Mouse (Mus musculus): ENCODE measurements around the gene Mrpl42. TPM values are rescaled to one million over a fixed set of nuclear protein-coding genes. Genes with fewer than 3 reads are reported as not detected.
"Not testable (repeated sequence)": the region's sequence is repeated elsewhere in the genome, so short reads cannot be mapped to it uniquely, and the experiment has no call there.

Mrpl42 gene
- 100 to 1,000 TPM; 115 to 120 TPM for total RNA-seq (2021)
- long read RNA-seq, experiment 1, transcript Mrpl42-203 (6 exons, 661 nt) = major isoform, 133 of 171 reads
- long read RNA-seq, experiment 1, partial matches to known transcripts = 23 of 171 reads
- long read RNA-seq, experiment 1, other reads (novel, unspliced or antisense) = 12 of 171 reads
- long read RNA-seq, experiment 2, transcript Mrpl42-203 (6 exons, 661 nt) = major isoform, 44 of 59 reads
- long read RNA-seq, experiment 2, partial matches to known transcripts = 3 of 59 reads
- long read RNA-seq, experiment 2, other reads (novel, unspliced or antisense) = 9 of 59 reads

DNA sequence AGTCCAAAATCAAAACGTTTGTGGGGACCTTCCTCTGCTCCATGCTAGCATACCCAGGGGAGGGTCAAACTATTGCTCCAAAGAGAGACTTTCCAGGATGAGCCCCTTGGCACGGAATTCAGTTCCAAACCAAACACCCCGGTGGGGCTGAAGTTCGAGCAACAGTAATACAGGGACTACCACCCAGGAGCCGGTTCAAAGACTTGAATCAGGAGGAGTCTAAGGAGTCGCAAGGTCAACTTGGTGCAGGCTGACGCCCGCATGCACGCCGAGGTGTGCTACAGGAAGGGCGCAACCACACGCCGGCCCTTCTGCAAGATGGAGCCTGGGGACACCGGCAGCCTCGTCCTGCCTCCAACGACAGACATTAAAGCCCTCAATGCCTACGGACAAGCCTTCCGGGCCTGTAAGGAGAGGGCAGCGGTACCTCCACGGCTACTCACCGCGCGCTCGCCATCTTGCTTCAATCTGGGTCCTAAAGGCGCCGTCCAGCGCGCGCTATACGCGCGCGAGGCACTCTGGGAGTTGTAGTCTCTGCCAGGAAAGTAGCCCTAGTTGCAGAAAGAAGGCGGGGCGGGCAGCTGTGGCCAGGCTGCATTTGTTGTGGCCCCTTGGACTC, at the start of gene Mrpl42:
TSS of gene Mrpl42 (minus strand) at position 478 of the 619 bp plus-strand sequence.
- peak; percentile 90 to 92 for DNase-seq

DNA sequence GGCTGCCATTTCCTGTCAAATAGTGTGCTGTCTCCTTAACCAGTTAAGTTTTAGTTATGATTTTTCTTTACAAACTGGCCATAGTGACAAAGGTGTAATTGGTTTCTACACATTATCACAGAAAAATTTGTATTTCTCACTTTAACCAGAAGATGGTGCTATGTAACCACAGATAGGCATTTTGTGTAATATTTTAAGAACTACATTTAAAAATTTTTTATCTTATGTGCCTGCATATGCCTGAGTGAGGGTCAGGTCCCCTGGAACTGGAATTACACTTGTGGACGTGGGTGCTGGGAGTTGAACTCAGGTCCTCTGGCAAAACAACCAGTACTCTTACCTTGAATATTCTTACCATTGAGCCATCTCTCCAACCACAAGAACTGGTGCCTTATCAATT, 48.8 kb upstream of the Mrpl42 start:
- DNase-seq = no peak

DNA sequence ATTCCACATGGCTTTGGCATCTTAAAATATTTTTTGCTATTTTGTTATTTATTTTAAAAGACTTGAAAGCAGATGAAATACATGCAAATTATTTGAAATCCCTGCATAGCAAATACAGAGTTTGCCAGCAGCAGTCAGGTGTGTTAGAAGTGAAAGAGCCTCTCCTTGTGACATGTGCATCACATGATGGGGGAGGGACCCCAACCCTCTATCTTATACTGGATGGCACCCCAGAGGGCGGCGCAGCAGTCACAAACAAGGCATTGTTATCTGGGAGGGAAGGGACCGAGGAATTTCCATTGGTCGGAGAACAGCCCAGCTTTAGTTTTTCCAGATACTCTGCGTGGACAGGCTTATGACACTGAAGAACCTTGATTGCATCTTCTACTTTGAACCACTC, 47.3 kb upstream of the Mrpl42 start:
- DNase-seq = not testable (repeated sequence)

DNA sequence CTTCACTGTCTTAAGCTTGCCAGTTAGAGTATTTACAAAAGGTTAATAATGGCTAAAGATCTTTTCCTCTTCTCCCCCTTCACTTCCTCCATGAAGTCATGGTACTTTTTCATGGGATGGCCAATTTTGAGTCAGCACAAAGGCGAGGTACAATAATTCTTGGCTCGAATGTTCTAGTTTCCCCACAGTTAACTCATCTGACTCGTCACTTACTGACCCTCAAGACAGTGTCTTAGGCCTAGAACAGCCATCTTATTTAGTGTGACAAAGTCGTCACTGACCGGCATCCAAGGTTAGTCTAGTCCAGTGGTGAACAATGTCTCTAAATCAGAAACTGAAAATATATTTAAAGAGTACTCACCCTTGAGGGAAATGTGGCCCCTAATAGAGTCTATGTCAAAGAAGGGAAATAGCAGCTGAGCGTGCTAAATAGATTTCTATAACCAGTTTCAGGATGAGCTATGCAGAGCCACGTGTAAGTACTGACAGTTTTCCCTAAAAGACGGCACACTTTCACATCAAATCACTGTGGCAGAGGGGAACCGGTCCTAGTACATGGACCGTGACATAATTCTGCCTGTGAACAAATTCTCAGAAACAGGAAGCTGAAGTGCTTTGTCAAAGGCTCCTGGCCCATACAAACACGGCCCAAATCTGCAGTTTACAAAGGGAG, 46.5 kb upstream of the Mrpl42 start:
- no peak for DNase-seq

DNA sequence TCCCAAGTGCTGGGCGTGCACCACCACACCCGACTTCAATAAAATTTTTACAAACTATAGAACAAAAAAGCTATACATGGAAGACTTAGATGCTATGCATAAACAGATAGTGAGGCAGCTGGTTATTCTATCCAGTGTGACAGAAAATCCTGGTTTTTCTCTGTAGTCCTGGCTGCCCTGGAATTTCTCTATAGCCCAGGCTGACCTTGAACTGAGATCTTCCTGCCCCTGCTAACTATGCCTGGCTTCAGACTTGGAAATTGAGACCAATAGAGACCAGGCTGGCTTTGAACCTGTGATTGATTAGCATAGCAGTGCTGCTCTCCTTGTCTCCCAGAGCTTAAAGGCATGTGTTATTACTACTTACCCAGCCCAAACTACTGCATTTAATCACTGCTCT, 44.4 kb upstream of the Mrpl42 start:
- DNase-seq = no peak

DNA sequence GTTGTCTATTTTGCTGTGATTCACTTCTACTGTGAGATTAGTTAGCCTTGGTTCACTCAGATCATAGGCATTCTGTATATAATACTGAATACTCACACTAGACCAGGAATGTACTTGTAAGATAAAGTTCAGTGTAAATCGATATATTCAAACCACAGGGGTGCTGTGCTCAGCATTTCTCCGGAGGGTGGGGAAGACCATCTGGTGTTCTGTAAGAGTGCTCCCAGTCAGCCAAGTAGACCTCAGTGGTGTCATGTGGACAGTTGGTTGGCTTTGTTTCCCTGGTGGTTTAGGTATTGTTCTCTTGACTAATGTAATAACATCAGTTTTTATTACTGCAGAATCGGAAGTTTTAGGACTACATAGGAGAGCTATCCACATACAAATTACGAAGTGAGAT, 43.3 kb upstream of the Mrpl42 start:
- no peak for DNase-seq

DNA sequence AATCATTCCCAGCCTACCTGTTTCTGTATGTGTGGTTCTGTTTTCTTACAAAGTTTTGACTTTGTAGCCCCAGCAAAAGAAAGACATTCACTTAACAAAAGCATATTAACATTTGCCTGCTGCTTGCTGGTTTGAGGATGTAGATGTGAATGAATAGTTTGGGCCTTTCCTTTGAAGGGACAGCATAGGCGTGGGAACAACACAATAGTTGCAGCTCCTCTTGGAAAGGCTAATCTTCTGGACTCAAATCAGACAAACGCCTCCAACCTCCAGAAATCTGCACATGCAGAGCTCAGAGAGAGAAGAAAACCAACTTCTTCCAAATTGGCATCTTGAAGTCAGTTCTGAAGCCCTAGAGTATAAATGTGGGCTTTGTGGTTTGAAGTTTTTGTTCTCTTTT, 42.9 kb upstream of the Mrpl42 start:
- DNase-seq = no peak

DNA sequence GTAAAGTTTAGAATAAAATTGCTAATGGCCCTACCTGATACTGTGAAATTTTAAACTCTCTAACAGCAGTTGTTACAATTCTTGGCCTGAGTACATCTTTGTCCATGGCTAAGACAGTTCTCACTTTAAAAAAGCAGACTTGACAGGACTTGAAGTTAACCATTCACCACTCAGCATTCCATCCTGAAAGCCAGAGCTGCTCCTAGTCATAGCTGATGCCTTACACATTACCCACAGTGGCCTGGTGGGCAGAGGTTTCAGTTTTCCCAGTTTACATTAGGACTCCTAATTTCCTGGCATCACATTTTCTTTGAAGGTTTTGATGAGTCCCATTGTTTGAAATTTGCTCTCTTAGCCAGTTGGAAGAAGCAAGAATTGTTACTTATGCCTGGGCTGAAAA, 42.3 kb upstream of the Mrpl42 start:
- no peak for DNase-seq

DNA sequence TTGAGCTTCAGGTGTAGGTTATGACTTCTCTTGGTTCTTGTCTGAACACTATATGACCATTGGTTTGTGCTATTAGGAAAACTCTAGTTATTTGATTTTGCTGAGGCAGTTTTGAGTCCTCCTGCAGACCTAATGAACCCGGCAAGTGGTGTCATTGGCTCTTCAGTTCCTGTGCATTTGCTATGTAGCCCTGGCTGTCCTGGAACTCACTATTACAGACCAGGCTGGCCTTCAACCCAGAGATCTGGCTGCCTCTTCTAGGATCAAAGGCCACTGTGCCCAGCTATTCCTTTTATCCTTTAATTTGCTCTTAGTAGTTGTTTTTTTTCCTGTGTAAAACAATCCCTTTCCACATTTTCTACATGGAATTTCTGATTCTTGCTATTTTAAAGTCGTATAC, 41.6 kb upstream of the Mrpl42 start:
- DNase-seq = no peak

DNA sequence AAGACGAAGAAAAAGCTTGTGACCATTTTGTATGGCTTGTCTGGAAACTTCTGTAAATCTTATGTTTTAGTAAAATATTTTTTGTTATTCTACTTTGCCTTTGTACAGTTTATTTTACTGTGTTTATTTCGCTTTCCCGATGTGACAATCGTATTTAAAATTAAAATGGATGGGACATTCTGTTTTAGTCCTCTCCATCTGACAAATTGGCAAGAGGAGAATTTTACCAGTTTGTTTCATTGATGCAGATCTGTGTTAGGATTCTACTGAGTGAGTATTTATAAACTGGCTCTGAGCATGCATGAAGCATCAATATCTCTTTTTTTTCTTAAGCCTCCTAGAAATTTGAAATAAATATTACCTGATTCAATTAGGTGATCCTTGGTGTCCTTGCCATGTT, 41.2 kb upstream of the Mrpl42 start:
- DNase-seq = no peak

DNA sequence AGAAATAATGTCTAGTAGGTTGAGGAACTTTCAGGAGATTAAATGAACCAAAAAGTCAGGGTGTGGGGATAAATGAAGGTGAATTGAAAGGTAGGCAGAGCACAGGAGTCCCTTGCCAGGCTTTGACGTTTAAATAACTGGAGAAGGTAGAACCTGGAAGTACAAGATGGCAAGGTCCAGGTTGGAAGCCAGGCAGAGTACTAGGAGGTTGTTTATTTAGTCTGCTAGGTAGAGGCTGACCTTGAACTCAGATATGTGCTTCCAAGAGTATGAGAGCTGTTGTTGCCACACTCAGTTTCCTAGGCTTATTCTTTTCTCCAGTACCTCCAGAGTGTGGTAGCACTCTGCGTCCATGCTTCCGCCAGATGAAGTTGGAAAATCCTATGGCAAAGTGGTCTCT, 38.1 kb upstream of the Mrpl42 start:
- no peak for DNase-seq

DNA sequence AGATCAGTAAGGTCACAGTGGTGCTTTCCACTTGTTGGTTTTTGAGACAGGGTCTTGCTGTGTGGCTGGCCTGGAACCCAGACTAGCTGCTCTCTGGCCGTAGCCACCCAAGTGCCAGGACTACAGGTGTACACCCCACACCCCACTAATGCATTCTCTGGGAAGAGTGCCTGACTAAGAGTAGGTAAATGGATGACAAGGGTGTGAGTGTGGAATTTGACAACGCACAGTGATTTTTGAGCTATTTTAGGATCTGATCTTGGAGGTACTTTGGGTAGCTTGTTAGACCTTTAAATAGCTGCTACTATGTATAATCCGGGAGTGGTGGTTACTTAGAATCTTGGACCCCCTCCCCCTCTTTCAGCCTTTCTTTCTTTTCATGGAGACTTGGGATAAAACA, 37.5 kb upstream of the Mrpl42 start:
- no peak for DNase-seq

DNA sequence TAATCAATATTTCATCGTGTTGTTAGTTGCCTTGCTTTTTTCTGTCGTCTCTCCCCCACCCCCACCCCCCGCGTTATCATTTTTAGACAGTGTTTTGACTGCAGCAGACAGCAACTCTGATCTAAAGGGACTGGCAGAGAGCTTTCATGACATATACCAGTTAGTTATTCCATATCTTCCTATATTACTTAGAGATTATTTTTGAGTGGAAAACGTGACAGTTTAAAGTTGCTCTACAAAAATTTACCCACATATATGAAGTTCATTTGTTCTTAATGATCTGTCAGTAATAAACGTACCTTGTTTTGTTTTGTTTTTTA, 34.4 kb upstream of the Mrpl42 start:
- DNase-seq = no peak

DNA sequence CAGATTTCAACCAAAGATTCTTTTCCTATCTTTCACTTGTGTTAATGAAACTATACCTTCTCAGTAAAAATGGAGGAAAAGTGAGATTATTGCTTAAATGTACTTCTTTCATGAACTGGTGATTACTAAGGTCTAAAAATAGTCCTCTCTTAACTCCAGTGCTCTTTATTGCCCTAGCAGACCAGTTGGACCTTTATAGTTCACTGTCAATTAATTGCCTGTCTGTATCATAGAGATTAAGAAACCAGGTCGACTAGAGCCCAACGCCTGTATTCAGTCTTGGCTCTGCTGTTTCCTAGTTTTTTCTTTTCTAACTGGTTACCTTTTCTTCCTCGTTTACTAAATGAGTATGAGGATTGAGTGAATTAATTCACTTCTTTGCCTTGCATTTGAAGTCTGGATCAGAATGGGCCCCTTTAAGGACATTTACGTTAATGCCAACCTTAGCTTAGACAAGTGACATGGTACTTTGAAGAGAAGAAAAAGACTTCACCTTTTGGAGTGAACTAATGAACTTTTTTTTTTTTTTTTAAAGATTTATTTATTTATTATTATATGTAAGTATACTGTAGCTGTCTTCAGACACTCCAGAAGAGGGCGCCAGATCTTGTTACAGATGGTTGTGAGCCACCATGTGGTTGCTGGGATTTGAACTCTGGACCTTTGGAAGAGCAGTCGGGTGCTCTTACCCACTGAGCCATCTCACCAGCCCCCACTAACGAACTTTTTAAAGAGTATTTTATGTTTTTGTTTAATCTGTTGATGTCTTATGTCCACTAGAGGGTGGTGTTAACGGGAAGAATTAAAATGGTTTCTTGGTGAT, 33.9 kb upstream of the Mrpl42 start:
- DNase-seq = no peak

DNA sequence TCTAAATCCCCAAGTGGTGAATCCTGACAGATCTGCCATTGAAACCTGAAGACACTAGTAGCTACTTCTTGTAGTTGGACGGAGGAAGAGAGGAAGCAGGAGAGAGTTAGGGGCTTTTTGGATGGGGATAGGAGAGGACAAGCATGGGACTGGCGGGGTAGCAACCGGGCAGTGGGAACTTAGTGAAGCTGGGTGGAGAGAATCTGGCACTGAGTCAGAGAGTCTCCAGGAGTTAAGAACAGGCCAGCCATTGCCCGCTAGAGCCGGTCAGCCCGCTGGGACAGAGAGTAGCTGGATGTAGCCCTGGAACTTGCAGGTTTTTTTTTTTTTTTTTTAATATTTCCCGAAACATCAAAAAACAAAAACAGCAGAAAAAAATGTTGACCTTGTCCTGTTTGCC, 31.6 kb upstream of the Mrpl42 start:
- DNase-seq = peak; percentile 32 to 65

DNA sequence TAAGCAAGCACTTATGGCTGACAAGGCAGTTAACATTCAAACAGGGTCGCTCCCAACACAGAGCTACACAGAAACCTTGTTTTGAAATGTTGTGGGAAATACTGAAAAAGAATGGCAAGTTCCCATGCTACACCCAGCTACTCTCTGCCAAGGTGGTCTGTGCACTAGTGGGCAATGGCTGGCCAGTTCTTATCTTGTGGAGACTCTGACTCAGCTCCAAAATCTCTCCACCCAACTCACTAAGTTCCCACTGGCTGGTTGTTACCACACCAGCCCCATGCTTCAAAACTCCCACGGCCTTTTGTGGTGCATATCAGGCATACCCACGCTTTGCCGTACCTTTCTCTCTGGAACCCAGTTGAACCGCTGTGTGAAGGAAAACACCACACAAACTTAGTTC, 31.2 kb upstream of the Mrpl42 start:
- DNase-seq = no peak

DNA sequence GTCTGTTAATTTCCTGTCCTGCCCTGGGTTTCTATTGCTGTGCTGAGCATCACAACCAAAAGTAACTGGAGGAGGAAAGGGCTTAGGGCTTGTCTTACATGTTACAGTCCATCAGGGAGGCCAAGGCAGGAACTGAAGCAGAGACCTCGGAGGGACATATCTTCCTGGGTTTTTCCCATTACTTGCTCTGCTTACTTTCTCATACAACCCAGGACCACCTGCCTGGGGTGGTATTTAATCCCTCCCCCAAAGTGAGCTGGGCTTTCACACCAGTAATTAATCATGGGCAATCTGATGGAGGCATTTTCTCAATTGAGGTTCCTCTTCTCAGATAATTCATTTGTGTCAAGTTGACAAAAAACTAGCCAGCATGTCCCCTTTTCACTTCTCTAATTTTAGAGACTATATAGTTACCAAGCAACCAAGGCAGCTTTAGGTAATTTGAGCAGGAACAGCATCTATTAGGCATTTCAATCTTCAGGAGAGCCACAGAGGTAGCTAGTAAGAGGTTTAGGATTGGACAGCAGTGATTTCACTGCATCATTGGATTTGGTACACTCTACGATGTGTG, 28.9 kb upstream of the Mrpl42 start:
- no peak for DNase-seq

DNA sequence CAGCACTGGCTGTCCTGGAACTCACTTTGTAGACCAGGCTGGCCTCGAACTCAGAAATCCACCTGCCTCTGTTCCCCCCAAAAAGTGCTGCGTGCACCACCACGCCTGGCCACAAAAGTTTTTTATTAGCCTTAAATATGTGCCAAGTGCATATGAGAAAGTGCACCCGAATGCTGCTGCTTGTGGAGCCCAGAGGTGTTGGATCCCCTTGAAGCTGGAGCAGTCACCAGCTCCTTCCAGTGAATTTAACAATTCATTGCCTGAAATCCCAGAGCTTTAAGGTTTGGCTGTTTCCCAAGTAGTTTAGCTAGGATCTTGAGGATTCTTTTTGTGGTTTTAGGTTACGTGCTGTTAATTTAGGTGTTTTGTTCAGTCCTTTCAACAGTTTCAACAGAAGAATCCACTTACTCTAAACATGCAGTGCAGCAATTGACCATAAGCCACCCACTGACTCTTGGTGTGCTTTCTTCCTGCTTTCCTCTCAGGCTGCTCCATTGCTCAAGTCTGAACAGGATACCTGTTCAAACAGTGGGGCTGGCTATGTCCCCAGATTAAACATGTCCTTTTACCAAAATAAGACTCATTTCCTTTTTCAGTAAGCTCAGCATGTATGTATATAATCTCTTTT, 24.9 kb upstream of the Mrpl42 start:
- no peak for DNase-seq

DNA sequence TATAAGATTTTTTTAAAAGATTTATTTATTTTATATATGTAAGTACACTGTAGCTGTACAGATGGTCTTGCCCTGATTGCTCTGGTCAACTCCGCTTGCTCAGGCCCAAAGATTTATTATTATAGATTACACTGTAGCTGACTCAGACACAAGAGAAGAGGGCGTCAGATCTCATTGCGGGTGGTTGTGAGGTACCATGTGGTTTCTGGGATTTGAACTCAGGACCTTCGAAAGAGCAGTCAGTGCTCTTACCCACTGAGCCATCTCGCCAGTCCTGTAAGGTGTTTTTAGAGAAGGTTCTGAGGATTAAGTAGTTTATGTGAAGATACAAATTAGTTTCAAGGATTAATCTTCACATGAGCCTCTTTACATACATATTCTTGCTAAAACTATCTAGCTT, 24.1 kb upstream of the Mrpl42 start:
- DNase-seq = no peak

DNA sequence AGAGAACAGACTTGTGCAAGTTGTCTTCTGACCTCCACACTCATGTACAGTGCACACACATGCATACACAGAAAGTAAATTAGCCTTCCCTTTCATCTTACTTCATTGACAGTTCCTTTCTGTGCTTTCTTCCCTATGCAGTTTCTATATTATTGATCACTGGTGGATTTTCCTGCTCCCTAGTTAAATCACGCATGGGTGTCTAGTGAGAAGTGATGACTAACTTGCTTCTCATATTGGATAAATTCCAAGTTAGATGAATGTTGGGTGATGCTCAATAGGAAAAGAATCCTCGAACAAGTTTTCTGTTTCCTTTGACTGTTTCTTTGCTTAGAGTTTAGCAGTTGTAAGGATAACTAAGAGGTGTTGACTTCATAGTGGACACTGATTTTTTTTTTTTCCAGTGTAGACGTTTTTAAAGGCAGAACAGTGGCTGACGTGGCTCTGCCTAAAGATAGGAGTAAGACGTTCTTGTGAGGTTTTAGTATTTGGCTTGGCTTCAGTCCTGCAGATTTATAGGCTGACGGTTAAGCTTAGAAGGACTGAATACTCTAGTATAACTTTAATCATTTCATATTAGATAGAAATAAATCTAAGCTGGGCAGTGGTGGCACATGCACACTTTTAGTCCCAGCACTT, 23.4 kb upstream of the Mrpl42 start:
- no peak for DNase-seq

DNA sequence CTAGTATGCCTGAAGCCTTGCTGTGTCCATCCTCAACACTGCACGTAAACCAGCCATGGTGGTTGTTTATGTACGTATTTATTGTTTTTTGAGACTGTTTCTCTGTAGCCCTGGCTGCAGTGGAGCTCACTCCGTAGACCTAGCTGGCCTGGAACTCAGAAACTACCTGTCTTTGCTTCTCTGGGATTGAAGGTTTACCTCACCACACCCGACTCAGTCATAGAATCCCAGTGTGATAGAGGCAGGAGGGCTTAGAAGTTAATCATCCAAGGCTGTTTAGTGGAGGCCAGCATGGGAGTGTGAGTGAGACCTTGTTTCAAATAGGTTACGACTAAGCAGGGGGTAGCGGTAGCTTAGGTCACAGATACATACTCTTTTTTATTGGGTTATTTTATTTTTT, 15.9 kb upstream of the Mrpl42 start:
- DNase-seq = peak in 1 of 2 experiments; percentile 7

All from adrenal gland, postnatal 36 days (tissue).